Mouse (Mus musculus) hindbrain, postnatal 0 days (tissue): ENCODE data around the gene Vdr. TPM values are rescaled to one million over a fixed set of nuclear protein-coding genes. Genes with fewer than 3 reads are reported as not detected.

Experiments
- ATAC-seq: fragments of 200-750 bp; cut with Nextera tagmentation; 2 replicates; pipeline ENCODE4 v1.8.0; 2017; ENCODE audit warnings: mild to moderate bottlenecking, moderate TSS enrichment, moderate library complexity
- DNase-seq: peaks from one replicate; pipeline ENCODE4 v3.0.0-alpha.2; 2015; ENCODE audit warnings: low spot score
- H3K27ac ChIP-seq: fragments of 300-500 bp; sonication (generic); 2 replicates; pipeline ENCODE4 v1.5.1; 2014; ENCODE audit warnings: mild to moderate bottlenecking
- H3K27me3 ChIP-seq: fragments of 300-500 bp; sonication (generic); 2 replicates; pipeline ENCODE4 v1.6.1; 2014; ENCODE audit warnings: low read length, mixed read lengths; ENCODE audit not compliant: insufficient read depth
- H3K36me3 ChIP-seq: fragments of 300-500 bp; sonication (generic); 2 replicates; pipeline ENCODE4 v1.6.1; 2014; ENCODE audit warnings: low read length, mixed read lengths; ENCODE audit not compliant: insufficient read depth
- H3K4me1 ChIP-seq: fragments of 300-500 bp; sonication (generic); 2 replicates; pipeline ENCODE4 v1.6.1; 2014; ENCODE audit warnings: antibody characterized with exemption, low read length, mixed read lengths; ENCODE audit not compliant: insufficient read depth
- H3K4me2 ChIP-seq: fragments of 300-500 bp; sonication (generic); 2 replicates; pipeline ENCODE4 v1.6.1; 2014; ENCODE audit warnings: low read depth, mild to moderate bottlenecking, low read length, moderate library complexity, mixed read lengths
- H3K4me3 ChIP-seq: fragments of 300-500 bp; sonication (generic); 2 replicates; pipeline ENCODE4 v1.5.1; 2014; ENCODE audit warnings: low read length
- H3K9ac ChIP-seq: fragments of 300-500 bp; sonication (generic); replicated peaks from 2 replicates; pipeline ENCODE4 v1.6.1; 2014; ENCODE audit warnings: mild to moderate bottlenecking, low read length, moderate library complexity, mixed read lengths
- H3K9me3 ChIP-seq: fragments of 300-500 bp; sonication (generic); 2 replicates; pipeline ENCODE4 v1.6.1; 2016; ENCODE audit warnings: low read length, mixed read lengths
- CTCF ChIP-seq: IDR thresholded peaks from 2 replicates; pipeline ENCODE4 v1.5.1; 2016; ENCODE audit warnings: antibody characterized with exemption, control low read depth, low read depth
- WGBS: fragments of 180-500 bp; shearing (Covaris S2); extraction: QIAGEN DNeasy Blood & Tissue Kit; methylation state at CpG from one replicate; pipeline ENCODE4 v1.1.7; 2014; 5-methylcytosine and 5-hydroxymethylcytosine counted together
- polyA plus RNA-seq: library from polyadenylated mRNA; unstranded; fragments of >200 nt; fragmentation: Nextera tagmentation; extraction: Ambion mirVana; gene quantifications from 2 replicates; pipeline ENCODE4 v1.2.1, GENCODE M21; 2015
- total RNA-seq: library from RNA; depleted of rRNA; stranded (reverse); fragments of >200 nt; gene quantifications from 2 replicates; pipeline ENCODE4 v1.2.3, GENCODE M21; 2014

Vdr gene
- total and polyA plus RNA-seq, 2 experiments from 2014 or later = 0.26 to 0.76 TPM

DNA sequence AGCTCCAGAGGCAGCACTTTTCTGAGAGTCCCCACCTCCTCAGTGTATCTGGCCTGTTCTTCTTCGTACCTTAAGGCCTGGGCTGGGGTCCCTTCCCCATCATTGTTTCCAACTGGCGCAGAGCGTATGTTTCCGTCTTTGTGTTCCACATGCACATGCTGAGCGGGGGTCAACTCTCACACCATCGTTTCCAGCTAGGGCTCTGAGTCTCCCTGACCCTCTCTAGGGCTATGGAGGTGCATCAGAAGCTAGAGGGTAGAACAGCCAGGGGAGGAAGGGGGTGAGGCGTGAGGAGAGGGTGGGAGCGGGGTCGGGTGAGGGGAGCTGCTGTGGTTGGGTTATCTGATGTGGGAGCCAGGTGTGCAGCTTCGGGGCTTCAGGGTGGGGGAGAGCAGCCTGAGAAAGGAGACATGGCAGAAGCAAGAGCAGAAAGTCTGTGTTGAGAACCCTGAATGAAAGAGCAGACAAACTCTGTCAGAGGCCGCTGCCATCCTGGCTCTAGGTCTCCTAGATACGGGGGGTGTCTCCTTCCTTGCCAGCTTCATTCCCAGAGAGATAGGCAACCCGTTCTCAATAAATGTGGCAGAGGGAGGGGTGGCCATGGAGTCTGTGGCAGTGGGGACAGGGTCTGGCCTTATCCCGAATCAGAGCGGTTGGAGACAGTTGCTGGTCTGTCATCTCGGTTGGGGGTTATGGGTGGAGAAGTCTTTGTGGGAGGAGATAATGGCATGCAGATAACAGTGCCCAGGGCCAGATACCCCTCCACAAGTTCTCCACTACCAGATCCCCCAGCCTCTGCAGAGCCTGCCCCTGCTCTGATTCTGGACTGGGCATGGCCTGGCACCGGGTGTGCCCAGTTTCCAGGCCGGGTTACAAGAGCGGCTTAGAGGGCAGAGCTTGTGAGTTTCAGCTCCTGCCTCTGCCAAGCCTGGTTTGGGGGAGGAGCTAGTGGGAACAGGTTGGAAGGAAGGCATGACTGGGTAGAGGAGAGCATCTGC is 66.1 kb downstream of the Vdr start, which contains the start of gene Hdac7:
TSS of gene Hdac7 (minus strand) at position 466 of the 998 bp plus-strand sequence.
- Histone ChIP-seq H3K4me1 (no peaks in the 10 kb centered on the region), H3K9me3 (no peaks in the 10 kb centered on the region), H3K4me2 (no peak within 1 kb of the TSS), H3K27ac (no peak within 1 kb of the TSS), H3K4me3 (no peak within 1 kb of the TSS), H3K27me3 (no peaks in the 10 kb centered on the region), H3K36me3 (no peaks in the 10 kb centered on the region), H3K9ac (no peak within 1 kb of the TSS)
- no peak for TF ChIP-seq CTCF
- DNase-seq = no peak
- no peak for ATAC-seq
- 65% methylated on average over 19 of the region's 19 CpGs for WGBS

DNA sequence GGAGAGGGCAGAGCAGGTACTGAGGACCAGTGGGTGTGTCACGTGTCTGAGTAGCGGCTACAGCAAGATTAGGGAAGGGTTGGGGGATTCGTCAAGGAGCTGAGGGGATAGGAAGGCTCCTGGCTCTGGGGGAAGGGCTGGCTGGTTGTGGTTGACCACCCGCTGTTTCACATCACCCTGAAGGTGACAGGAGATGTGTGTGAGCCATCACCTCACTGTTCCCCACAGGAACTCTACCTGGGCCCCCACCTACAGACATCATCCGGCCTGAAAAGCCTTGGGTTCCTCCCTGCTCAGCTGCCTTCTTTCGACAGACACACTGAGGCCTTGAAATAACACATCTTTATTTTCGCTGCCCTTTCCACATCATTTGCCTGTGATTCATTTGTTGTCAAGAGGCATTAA is 67.2 kb downstream of the Vdr start:
- 86% methylated on average over 7 of the region's 7 CpGs for WGBS
- no peaks in the 10 kb centered on the region for H3K36me3 ChIP-seq
- H3K27ac ChIP-seq = no peak overlapping the region
- no peak overlapping the region for H3K9ac ChIP-seq
- H3K4me3 ChIP-seq = no peak overlapping the region
- no peak for TF ChIP-seq CTCF
- no peak overlapping the region for H3K4me2 ChIP-seq
- H3K27me3 ChIP-seq = no peaks in the 10 kb centered on the region
- 0 out of 2 replicates have a peak, but pooled peaks cover 3% of the 10 kb centered on the region for H3K4me1 ChIP-seq
- H3K9me3 ChIP-seq = no peaks in the 10 kb centered on the region
- DNase-seq (no peak), ATAC-seq (no peak)

DNA sequence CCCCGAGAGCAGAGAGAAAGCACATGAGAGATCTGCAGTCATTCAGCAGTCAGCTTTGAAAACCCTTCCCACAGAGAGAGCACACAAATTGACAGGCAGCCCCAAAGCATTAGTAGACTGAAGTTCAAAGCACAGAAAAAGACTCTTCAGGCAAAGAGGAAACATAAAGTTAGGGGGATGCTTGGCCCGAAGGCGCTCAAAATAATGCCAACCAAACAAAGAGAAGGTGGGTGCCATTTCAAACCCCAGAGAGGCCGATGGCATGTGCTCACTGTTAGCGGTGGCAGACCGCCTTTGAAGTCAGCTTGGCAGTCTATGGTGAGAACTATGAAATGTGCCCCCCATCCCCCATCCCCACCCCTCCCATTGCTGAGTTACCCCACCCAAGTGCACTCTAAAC is 68.4 kb downstream of the Vdr start:
- ATAC-seq = no peak

DNA sequence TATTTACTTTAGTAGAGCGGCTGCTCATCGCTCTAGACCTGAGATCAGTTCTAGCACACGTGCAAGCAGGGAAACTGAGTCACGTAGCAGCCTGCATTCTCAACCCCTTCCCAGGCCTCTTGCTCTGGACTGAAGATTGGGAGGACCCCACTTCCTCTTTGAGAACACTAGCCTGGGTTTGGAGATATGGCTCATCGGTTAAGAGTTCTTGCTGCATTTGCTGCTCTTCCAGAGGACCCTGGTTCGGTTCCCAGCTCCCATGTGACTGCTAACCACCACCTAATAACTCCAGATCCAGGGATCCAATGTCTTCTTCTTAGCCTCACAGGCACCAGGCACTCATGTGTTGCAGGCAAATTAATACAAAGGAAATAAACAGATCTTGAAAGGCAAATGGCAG is 69.0 kb downstream of the Vdr start:
- no peak overlapping the region for H3K4me3 ChIP-seq
- 96% methylated on average over 6 of the region's 6 CpGs for WGBS
- H3K27ac ChIP-seq = no peak overlapping the region
- H3K9ac ChIP-seq = no peak overlapping the region
- no peaks in the 10 kb centered on the region for H3K36me3 ChIP-seq
- no peak for TF ChIP-seq CTCF
- no peaks in the 10 kb centered on the region for H3K27me3 ChIP-seq
- H3K4me1 ChIP-seq = 0 out of 2 replicates have a peak, but pooled peaks cover 8% of the 10 kb centered on the region
- DNase-seq (no peak), ATAC-seq (no peak)
- H3K4me2 ChIP-seq = no peak overlapping the region
- H3K9me3 ChIP-seq = no peaks in the 10 kb centered on the region

More for the DNA sequence above, 68.4 kb downstream of the Vdr start:
- 88% methylated on average over 6 of the region's 6 CpGs for WGBS
- Histone ChIP-seq H3K9ac (no peak overlapping the region), H3K4me3 (no peak overlapping the region), H3K27me3 (no peaks in the 10 kb centered on the region), H3K4me2 (no peak overlapping the region), H3K4me1 (0 out of 2 replicates have a peak, but pooled peaks cover 8% of the 10 kb centered on the region), H3K27ac (no peak overlapping the region), H3K36me3 (no peaks in the 10 kb centered on the region), H3K9me3 (no peaks in the 10 kb centered on the region)
- TF ChIP-seq CTCF = no peak
- DNase-seq = no peak

DNA sequence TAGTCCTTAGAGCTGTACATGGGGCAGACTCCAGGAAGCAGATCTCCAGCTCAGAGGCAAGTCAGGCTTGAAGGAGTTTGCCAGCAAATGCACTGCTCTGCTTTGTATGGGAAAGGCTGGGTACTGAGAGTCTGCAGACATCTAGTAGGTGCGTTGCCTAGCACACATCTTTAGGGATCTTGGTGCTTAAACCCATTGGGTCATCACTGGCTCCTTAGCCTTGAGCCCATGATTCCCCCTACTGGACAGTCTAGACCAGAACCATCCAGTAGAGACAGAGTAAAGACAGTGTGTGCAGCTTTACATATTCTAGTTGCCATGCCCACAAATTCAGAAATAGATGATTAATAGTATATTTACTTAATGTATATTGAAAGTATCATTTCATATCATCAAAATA is 69.6 kb downstream of the Vdr start:
- H3K4me3 ChIP-seq = no peak overlapping the region
- H3K4me2 ChIP-seq = no peak overlapping the region
- DNase-seq = no peak
- no peak overlapping the region; the same call in 1 of the 2 replicates for H3K27ac ChIP-seq
- no peaks in the 10 kb centered on the region for H3K9me3 ChIP-seq
- ATAC-seq = no peak
- TF ChIP-seq CTCF = peak; percentile 55
- H3K36me3 ChIP-seq = no peaks in the 10 kb centered on the region
- WGBS = 81% methylated on average over 1 of the region's 1 CpGs
- no peaks in the 10 kb centered on the region for H3K27me3 ChIP-seq
- H3K4me1 ChIP-seq = 0 out of 2 replicates have a peak, but pooled peaks cover 8% of the 10 kb centered on the region
- H3K9ac ChIP-seq = no peak overlapping the region

DNA sequence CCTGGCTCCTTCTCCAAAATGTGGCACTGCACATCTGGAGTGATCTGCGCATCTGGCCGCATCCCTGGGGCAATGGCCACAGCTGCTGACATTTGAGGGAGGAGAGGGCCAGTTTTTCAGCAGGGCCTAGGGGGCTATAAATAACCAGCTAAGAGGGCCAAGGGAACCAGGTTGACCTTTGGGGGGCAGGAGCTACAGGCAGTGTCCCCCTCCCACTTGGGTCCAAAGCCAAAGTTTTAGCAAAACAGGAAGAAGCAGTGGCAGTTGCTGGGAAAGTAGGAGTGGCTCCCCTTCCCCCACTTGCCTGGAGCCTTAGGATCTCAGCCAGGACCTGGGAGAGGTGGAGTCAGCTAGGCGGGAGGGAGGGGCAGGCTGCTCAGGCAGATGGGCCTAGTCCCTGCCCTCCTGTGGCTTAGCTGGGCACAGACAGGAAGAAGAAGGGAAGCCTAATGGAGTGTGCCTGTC is 70.4 kb downstream of the Vdr start:
- no peak for TF ChIP-seq CTCF
- 36% methylated on average over 3 of the region's 3 CpGs for WGBS
- Histone ChIP-seq H3K4me3 (no peak overlapping the region), H3K9ac (no peak overlapping the region), H3K9me3 (no peaks in the 10 kb centered on the region), H3K4me1 (0 out of 2 replicates have a peak, but pooled peaks cover 8% of the 10 kb centered on the region), H3K27ac (peak overlapping the region; percentile 11; the same call in 1 of the 2 replicates), H3K36me3 (no peaks in the 10 kb centered on the region), H3K4me2 (no peak overlapping the region), H3K27me3 (no peaks in the 10 kb centered on the region)
- ATAC-seq (peak; percentile 50; the same call in 1 of the 2 replicates), DNase-seq (peak; percentile 62)
